Mouse (Mus musculus): ENCODE results near the gene Fthl17a. TPM values are rescaled to one million over a fixed set of nuclear protein-coding genes. Genes with fewer than 3 reads are reported as not detected.

Gene Fthl17a
- total RNA-seq, 1 experiment = 7.5 TPM

GRCm38 (mm10) chrX:85319193-85319592 lies 69.7 kb downstream of the Fthl17a start:
- no peaks in the 10 kb centered on the region for H3K9me3 ChIP-seq (ENCODE audit: control insufficient read depth, insufficient read depth, low read depth, low read length)
- no peak overlapping the region for H3K27ac ChIP-seq (ENCODE audit: insufficient read depth, low read depth, low read length, poor library complexity, severe bottlenecking)
- TF ChIP-seq MAFK (IDR thresholded peaks at IDR 0.05; ENCODE audit: insufficient read depth, low read depth, low read length) (no peak), HCFC1 (IDR thresholded peaks at IDR 0.05; ENCODE audit: borderline replicate concordance, insufficient read depth, low read length) (no peak), ZNF384 (IDR thresholded peaks at IDR 0.05; ENCODE audit: low read depth, low read length) (no peak), CHD2 (IDR thresholded peaks at IDR 0.05; ENCODE audit: low read depth, low read length) (no peak), ZC3H11A (IDR thresholded peaks at IDR 0.05; ENCODE audit: borderline replicate concordance, low read depth, low read length) (no peak)
- H3K4me3 ChIP-seq (ENCODE audit: insufficient read depth in 1 of 2, low read depth in 1 of 2, low read length in 2 of 2, poor library complexity in 1 of 2, severe bottlenecking in 1 of 2) = no peak overlapping the region
- no peak overlapping the region for H3K9ac ChIP-seq (ENCODE audit: insufficient read depth, low read depth, low read length, poor library complexity, severe bottlenecking)
- DNase-seq (ENCODE audit: low read depth, low spot score) = no peak
- no peaks in the 10 kb centered on the region for H3K4me1 ChIP-seq (ENCODE audit: control insufficient read depth in 2 of 2, insufficient read depth in 2 of 2, low read length in 2 of 2, poor library complexity in 1 of 2)
- H3K36me3 ChIP-seq (ENCODE audit: control insufficient read depth, insufficient read depth, low read length, poor library complexity, severe bottlenecking) = no peaks in the 10 kb centered on the region
- in situ Hi-C loops (cut with MboI; ENCODE audit: low sequenced_read_pairs in 2 of 2, unreplicated experiment in 2 of 2) = no loop called here
